Mouse (Mus musculus): ENCODE measurements around the gene Rmi1. TPM values are rescaled to one million over a fixed set of nuclear protein-coding genes. Genes with fewer than 3 reads are reported as not detected.
"Not testable (repeated sequence)": the region's sequence is repeated elsewhere in the genome, so short reads cannot be mapped to it uniquely, and the experiment has no call there.

The Rmi1 gene
- polyA plus RNA-seq (2011; ENCODE audit: insufficient read depth, insufficient read length, low read depth, missing spikeins), result 31.3 and 31.7 TPM in 2 replicates

- Histone ChIP-seq H3K4me3 (ENCODE audit: low read depth, low read length) (peak within 1 kb of the TSS; percentile 90), H3K36me3 (ENCODE audit: control insufficient read depth, insufficient read depth, low read length, poor library complexity, severe bottlenecking) (peaks cover 21% of the 10 kb centered on the region), H3K27ac (ENCODE audit: insufficient read depth, low read length) (peak within 1 kb of the TSS; percentile 68), H3K27me3 (ENCODE audit: control insufficient read depth, insufficient read depth, low read length, poor library complexity, severe bottlenecking) (no peaks in the 10 kb centered on the region), H3K4me1 (ENCODE audit: control insufficient read depth, insufficient read depth, low read length) (no peaks in the 10 kb centered on the region), H3K9ac (ENCODE audit: low read depth, poor library complexity, severe bottlenecking) (peak within 1 kb of the TSS; percentile 96), H3K9me3 (replicated peaks; ENCODE audit: control insufficient read depth, insufficient read depth, low read length, poor library complexity, severe bottlenecking) (no peaks in the 10 kb centered on the region)
- TF ChIP-seq EP300 (IDR thresholded peaks at IDR 0.05; ENCODE audit: insufficient read depth, low read depth, low read length), result peak; percentile 78
- TF ChIP-seq CTCF (IDR thresholded peaks at IDR 0.05; ENCODE audit: low read depth, low read length), result no peak
- peak; percentile 89 for TF ChIP-seq POLR2A (IDR thresholded peaks at IDR 0.05; ENCODE audit: insufficient read depth, low read length)
Observed at GRCm38 (mm10) chr13:58402003-58402743, at the start of gene Rmi1. Gene Rmi1, plus strand, starts transcription at chr13:58402248.

- Histone ChIP-seq H3K27ac (ENCODE audit: insufficient read depth, low read length) (no peak overlapping the region), H3K36me3 (ENCODE audit: control insufficient read depth, insufficient read depth, low read length, poor library complexity, severe bottlenecking) (no peaks in the 10 kb centered on the region)
Observed at GRCm38 (mm10) chr13:58352996-58353395, 49.1 kb upstream of the Rmi1 start.

GRCm38 (mm10) chr13:58358629-58359303, 43.3 kb upstream of the Rmi1 start, which contains the start of gene Kif27:
Gene Kif27, minus strand, starts transcription at chr13:58359122.
- Histone ChIP-seq H3K4me3 (ENCODE audit: low read depth, low read length) (peak within 1 kb of the TSS; percentile 64), H3K27me3 (ENCODE audit: control insufficient read depth, insufficient read depth, low read length, poor library complexity, severe bottlenecking) (no peaks in the 10 kb centered on the region), H3K36me3 (ENCODE audit: control insufficient read depth, insufficient read depth, low read length, poor library complexity, severe bottlenecking) (no peaks in the 10 kb centered on the region), H3K4me1 (ENCODE audit: control insufficient read depth, insufficient read depth, low read length) (no peaks in the 10 kb centered on the region), H3K27ac (ENCODE audit: insufficient read depth, low read length) (peak within 1 kb of the TSS; percentile 19), H3K9ac (ENCODE audit: low read depth, poor library complexity, severe bottlenecking) (peak within 1 kb of the TSS; percentile 53), H3K9me3 (replicated peaks; ENCODE audit: control insufficient read depth, insufficient read depth, low read length, poor library complexity, severe bottlenecking) (no peaks in the 10 kb centered on the region)
- TF ChIP-seq POLR2A (IDR thresholded peaks at IDR 0.05; ENCODE audit: insufficient read depth, low read length), result no peak
- no peak for TF ChIP-seq EP300 (IDR thresholded peaks at IDR 0.05; ENCODE audit: insufficient read depth, low read depth, low read length)
- no peak for TF ChIP-seq CTCF (IDR thresholded peaks at IDR 0.05; ENCODE audit: low read depth, low read length)

More at GRCm38 (mm10) chr13:58352996-58353395, 49.1 kb upstream of the Rmi1 start:
- no peak for TF ChIP-seq EP300 (IDR thresholded peaks at IDR 0.05; ENCODE audit: insufficient read depth, low read depth, low read length)
- TF ChIP-seq CTCF (IDR thresholded peaks at IDR 0.05; ENCODE audit: low read depth, low read length), result no peak
- TF ChIP-seq POLR2A (IDR thresholded peaks at IDR 0.05; ENCODE audit: insufficient read depth, low read length), result no peak
- H3K9me3 ChIP-seq (replicated peaks; ENCODE audit: control insufficient read depth, insufficient read depth, low read length, poor library complexity, severe bottlenecking), result no peaks in the 10 kb centered on the region
- H3K4me3 ChIP-seq (ENCODE audit: low read depth, low read length), result no peak overlapping the region
- no peaks in the 10 kb centered on the region for H3K27me3 ChIP-seq (ENCODE audit: control insufficient read depth, insufficient read depth, low read length, poor library complexity, severe bottlenecking)
- no peaks in the 10 kb centered on the region for H3K4me1 ChIP-seq (ENCODE audit: control insufficient read depth, insufficient read depth, low read length)
- no peak overlapping the region for H3K9ac ChIP-seq (ENCODE audit: low read depth, poor library complexity, severe bottlenecking)

GRCm38 (mm10) chr13:58359304-58359653, 42.8 kb upstream of the Rmi1 start:
- no peaks in the 10 kb centered on the region for H3K4me1 ChIP-seq (ENCODE audit: control insufficient read depth, insufficient read depth, low read length)
- TF ChIP-seq POLR2A (IDR thresholded peaks at IDR 0.05; ENCODE audit: insufficient read depth, low read length) (peak; percentile 28), EP300 (IDR thresholded peaks at IDR 0.05; ENCODE audit: insufficient read depth, low read depth, low read length) (no peak), CTCF (IDR thresholded peaks at IDR 0.05; ENCODE audit: low read depth, low read length) (no peak)
- H3K4me3 ChIP-seq (ENCODE audit: low read depth, low read length), result peak overlapping the region; percentile 64
- no peaks in the 10 kb centered on the region for H3K27me3 ChIP-seq (ENCODE audit: control insufficient read depth, insufficient read depth, low read length, poor library complexity, severe bottlenecking)
- H3K27ac ChIP-seq (ENCODE audit: insufficient read depth, low read length), result peak overlapping the region; percentile 19
- H3K36me3 ChIP-seq (ENCODE audit: control insufficient read depth, insufficient read depth, low read length, poor library complexity, severe bottlenecking), result no peaks in the 10 kb centered on the region
- no peak overlapping the region for H3K9ac ChIP-seq (ENCODE audit: low read depth, poor library complexity, severe bottlenecking)
- no peaks in the 10 kb centered on the region for H3K9me3 ChIP-seq (replicated peaks; ENCODE audit: control insufficient read depth, insufficient read depth, low read length, poor library complexity, severe bottlenecking)

- Histone ChIP-seq H3K4me1 (ENCODE audit: control insufficient read depth, insufficient read depth, low read length) (no peaks in the 10 kb centered on the region), H3K27me3 (ENCODE audit: control insufficient read depth, insufficient read depth, low read length, poor library complexity, severe bottlenecking) (no peaks in the 10 kb centered on the region), H3K9ac (ENCODE audit: low read depth, poor library complexity, severe bottlenecking) (no peak overlapping the region), H3K4me3 (ENCODE audit: low read depth, low read length) (no peak overlapping the region), H3K27ac (ENCODE audit: insufficient read depth, low read length) (no peak overlapping the region), H3K9me3 (replicated peaks; ENCODE audit: control insufficient read depth, insufficient read depth, low read length, poor library complexity, severe bottlenecking) (no peaks in the 10 kb centered on the region), H3K36me3 (ENCODE audit: control insufficient read depth, insufficient read depth, low read length, poor library complexity, severe bottlenecking) (no peaks in the 10 kb centered on the region)
- TF ChIP-seq EP300 (IDR thresholded peaks at IDR 0.05; ENCODE audit: insufficient read depth, low read depth, low read length) (no peak), CTCF (IDR thresholded peaks at IDR 0.05; ENCODE audit: low read depth, low read length) (no peak), POLR2A (IDR thresholded peaks at IDR 0.05; ENCODE audit: insufficient read depth, low read length) (no peak)
Observed at GRCm38 (mm10) chr13:58364353-58365175, 37.5 kb upstream of the Rmi1 start.

- not testable (repeated sequence) for H3K4me3 ChIP-seq (ENCODE audit: low read depth, low read length); H3K27ac ChIP-seq (ENCODE audit: insufficient read depth, low read length); H3K9me3 ChIP-seq (replicated peaks; ENCODE audit: control insufficient read depth, insufficient read depth, low read length, poor library complexity, severe bottlenecking); H3K27me3 ChIP-seq (ENCODE audit: control insufficient read depth, insufficient read depth, low read length, poor library complexity, severe bottlenecking); H3K36me3 ChIP-seq (ENCODE audit: control insufficient read depth, insufficient read depth, low read length, poor library complexity, severe bottlenecking); H3K4me1 ChIP-seq (ENCODE audit: control insufficient read depth, insufficient read depth, low read length); H3K9ac ChIP-seq (ENCODE audit: low read depth, poor library complexity, severe bottlenecking)
Observed at GRCm38 (mm10) chr13:58365179-58365578, 36.9 kb upstream of the Rmi1 start.

Data from ES-Bruce4 (cell line).